10 mouse cellular contexts compared by ENCODE assay signal in the genomic region with DNA sequence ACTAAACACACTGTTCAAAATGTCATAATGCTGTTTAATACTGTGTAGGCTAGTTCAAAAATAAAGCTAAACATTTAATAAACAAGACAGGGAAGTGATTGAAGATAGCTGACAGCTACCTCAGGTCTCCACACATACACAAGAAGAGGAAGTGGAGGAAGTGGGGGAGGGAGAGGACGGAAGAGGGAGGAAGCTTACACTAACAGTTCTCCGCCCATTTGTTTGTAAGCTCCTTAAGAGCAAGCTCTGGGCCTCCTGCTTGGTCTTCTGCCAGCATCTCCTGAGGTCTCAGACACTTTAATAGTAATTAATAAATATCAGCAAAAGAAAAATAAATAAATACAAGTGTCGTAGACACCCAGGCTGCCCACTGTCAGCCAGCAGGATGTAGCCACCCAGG.
DNase-seq lines count a peak whose midpoint lies in the region; ATAC-seq and TF ChIP-seq lines count a peak whose summit lies in the region.
"Had no signal": no experiment of that assay in that cellular context is flagged by ENCODE, and none has a peak within 500 bp of the region (broad histone marks: within the 10 kb centered on the region; RNA-seq: fewer than 3 reads in every experiment).

No protein-coding gene starts in this region.

- H3K9me3 ChIP-seq in midbrain, postnatal 0 days (ENCODE audit: low read length), result no peaks in the 10 kb centered on the region
- H3K9me3 ChIP-seq: limb, embryonic 12.5 days had no signal

- H3K4me2 ChIP-seq in midbrain, postnatal 0 days (ENCODE audit: low read depth, low read length, poor library complexity, severe bottlenecking), result no peak overlapping the region
- H3K4me2 ChIP-seq: limb, embryonic 12.5 days had no signal

- H3K4me1 ChIP-seq in midbrain, postnatal 0 days (ENCODE audit: insufficient read depth, low read length), result no peaks in the 10 kb centered on the region
- H3K4me1 ChIP-seq: limb, embryonic 12.5 days had no signal

- H3K4me3 ChIP-seq in midbrain, postnatal 0 days (ENCODE audit: low read depth, low read length), result no peak overlapping the region
- H3K4me3 ChIP-seq: limb, embryonic 12.5 days had no signal

- peak; percentile 31 for DNase-seq in layer of hippocampus, adult 11-12 months (ENCODE audit: low spot score)
- DNase-seq in layer of hippocampus, postnatal 25 days (ENCODE audit: extremely low spot score in 1 of 2, low spot score in 1 of 2), result no peak
- DNase-seq in heart, postnatal 10 days, result peak; percentile 20 to 49
- DNase-seq in kidney, postnatal 4 days, result peak; percentile 21 to 37
- DNase-seq in spleen, adult 18-20 months, result peak; percentile 15 to 32
- DNase-seq in right cerebral cortex, postnatal 10 days (ENCODE audit: low spot score in 2 of 2), result no peak
- DNase-seq in cerebellum, postnatal 14 days, result no peak
- no peak for DNase-seq in midbrain, postnatal 0 days (ENCODE audit: low spot score)
- DNase-seq: thymus, postnatal 25 days had no signal

- H3K27ac ChIP-seq in midbrain, postnatal 0 days (ENCODE audit: low read depth, low read length), result no peak overlapping the region
- H3K27ac ChIP-seq: limb, embryonic 12.5 days had no signal

- whole genome bisulfite sequencing in midbrain, postnatal 0 days, result 63% methylated on average over 3 of the region's 3 CpGs

- no peak for ATAC-seq in midbrain, postnatal 0 days (ENCODE audit: low FRiP score)

- no peaks in the 10 kb centered on the region for H3K27me3 ChIP-seq in midbrain, postnatal 0 days (ENCODE audit: insufficient read depth, low read length)
- H3K27me3 ChIP-seq: limb, embryonic 12.5 days had no signal

- no peak overlapping the region for H3K9ac ChIP-seq in midbrain, postnatal 0 days (replicated peaks; ENCODE audit: low read length, poor library complexity, severe bottlenecking)
- H3K9ac ChIP-seq: limb, embryonic 12.5 days had no signal

- intact Hi-C loops in heart, postnatal 10 days (cut with DNase I), result no loop called here

- TF ChIP-seq CTCF in midbrain, postnatal 0 days (IDR thresholded peaks at IDR 0.05), result no peak

- no peaks in the 10 kb centered on the region for H3K36me3 ChIP-seq in midbrain, postnatal 0 days (ENCODE audit: insufficient read depth, low read length)
- H3K36me3 ChIP-seq: limb, embryonic 12.5 days had no signal

Comparison
In these comparisons a context has a peak if more than half of its experiments do, and no peak if none do; other contexts are left out.
1. DNase-seq: peak in layer of hippocampus, adult 11-12 months (single experiment), heart, postnatal 10 days (2 of 2), kidney, postnatal 4 days (2 of 2) and spleen, adult 18-20 months (2 of 2); none in layer of hippocampus, postnatal 25 days (0 of 2), right cerebral cortex, postnatal 10 days (0 of 2), cerebellum, postnatal 14 days (0 of 2) and midbrain, postnatal 0 days (single experiment).